Mouse (Mus musculus) stomach, postnatal 0 days (tissue): Measurements from ENCODE around the gene Ankdd1b.

Source experiments
- CTCF ChIP-seq: IDR thresholded peaks from 2 replicates; pipeline ENCODE4 v1.5.1; 2016; ENCODE audit warnings: antibody characterized with exemption, low read depth, mild to moderate bottlenecking, moderate library complexity
- EP300 ChIP-seq: optimal IDR thresholded peaks from 2 replicates; pipeline ENCODE3; 2016; ENCODE audit warnings: antibody characterized with exemption

DNA sequence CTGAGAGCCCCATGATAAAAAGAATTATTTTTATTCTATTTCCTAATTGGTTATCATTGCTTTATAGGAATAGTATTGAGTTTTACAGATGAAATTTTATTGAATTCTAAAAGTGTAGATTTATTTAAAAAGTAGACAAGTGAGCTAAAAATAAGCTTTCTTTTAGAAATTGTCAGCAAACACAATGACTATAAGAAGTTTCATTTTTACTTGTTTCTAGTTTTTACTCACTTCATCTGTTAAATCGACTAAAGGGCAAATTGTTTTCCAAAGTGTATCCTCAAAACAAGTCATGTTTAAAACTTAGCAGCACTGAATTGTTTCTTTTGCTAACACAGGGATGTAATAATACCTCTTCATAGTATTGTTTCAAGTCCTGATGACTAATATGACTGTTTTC lies 8.0 kb upstream of the Ankdd1b start:
- TF ChIP-seq CTCF (no peak), EP300 (no peak)
